Mouse (Mus musculus): ENCODE measurements around the gene Cs.
"Not testable (repeated sequence)": the region's sequence is repeated elsewhere in the genome, so short reads cannot be mapped to it uniquely, and the experiment has no call there.

Gene Cs

DNA sequence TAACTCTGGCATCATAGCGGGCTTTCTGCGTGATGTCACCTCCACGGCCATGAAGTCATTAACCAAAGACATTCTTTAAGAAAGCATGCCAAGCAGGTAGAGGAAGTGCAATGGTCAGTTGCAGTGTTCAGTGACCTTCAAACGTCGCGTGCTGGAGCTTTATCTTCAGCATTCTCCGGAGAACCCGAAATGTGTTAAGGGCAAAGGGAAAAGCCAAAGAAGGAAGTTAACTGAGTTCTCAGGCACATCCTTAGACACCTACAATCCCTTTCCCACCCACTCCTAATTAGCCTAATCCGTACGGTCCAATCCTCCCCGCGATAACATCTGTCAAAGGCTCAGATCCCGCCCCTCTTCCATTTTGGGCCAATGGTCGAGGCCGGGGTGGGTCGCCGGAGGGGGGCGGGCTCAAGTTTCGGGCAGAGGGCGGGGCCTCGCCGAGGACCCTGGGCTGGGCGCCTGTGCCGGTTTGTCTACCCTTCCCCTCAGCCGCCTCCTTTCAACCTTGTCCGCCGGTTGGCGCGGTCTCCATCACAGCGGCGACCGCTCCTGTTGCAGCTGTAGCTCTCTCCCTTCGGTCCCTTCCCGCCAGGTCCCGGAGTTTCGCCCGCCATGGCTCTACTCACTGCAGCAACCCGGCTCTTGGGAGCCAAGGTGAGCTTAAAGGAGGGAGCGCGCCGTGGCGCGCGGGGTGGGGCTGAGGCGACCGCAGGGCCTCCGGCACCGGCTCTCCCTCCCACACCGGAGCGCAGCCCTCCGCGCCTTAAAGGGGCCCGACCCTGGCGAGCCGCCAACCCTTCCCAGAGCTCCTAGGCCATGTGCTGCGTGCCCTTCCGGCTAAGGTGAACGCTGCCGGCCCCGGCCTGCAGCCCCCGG is at the start of gene Cs:
TSS of gene Cs (plus strand) at position 429 of the 876 bp plus-strand sequence.
- peak; percentile 99 for DNase-seq

DNA sequence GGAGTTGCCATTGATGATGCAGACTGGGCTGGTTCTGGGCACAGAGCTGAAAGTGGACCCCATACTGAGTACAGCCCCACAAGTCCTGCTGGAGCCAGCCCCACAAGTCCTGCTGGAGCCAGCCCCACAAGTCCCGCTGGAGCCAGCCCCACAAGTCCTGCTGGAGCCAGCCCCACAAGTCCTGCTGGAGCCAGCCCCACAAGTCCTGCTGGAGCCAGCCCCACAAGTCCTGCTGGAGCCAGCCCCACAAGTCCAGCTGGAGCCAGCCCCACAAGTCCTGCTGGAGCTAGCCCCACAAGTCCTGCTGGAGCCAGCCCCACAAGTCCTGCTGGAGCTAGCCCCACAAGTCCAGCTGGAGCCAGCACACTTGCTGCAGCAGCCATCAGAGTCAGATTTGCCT is 46.9 kb upstream of the Cs start:
- peak; percentile 75 to 76 for DNase-seq

DNA sequence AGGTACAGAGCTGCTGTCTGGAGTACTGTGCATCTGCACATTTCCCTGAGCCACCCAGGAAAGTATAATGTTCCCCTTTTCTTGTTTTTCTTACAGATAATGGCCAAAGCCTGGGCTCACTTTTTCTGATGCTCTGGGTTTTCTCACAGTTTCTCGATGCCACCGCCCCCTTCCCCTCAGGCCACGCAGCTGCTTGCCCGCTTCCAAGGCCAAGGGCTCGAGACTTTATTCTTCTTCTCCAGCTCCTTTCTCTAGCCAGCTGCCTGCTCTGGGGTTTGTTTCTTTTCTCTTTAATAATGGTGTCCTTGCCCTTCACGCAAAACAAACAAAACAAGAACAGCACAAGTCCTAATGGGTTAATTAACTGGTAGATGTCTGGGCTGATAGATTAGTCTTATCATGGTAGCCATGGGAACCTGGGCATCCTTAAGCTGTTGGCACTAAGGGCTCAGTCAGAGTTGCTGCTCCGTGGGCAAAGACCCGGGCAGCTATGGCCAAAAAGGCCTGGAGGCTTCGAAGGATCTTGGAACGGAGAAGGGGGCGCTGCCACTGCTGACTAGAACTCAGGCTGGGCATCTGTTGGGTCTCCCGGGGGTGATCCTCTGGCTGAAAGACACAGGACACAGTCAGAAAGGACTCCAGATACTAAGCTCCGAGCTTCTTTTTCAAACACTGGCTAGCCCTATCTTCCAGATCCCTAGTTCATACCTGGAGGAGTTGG is 41.0 kb upstream of the Cs start:
- peak; percentile 62 to 75 for DNase-seq

DNA sequence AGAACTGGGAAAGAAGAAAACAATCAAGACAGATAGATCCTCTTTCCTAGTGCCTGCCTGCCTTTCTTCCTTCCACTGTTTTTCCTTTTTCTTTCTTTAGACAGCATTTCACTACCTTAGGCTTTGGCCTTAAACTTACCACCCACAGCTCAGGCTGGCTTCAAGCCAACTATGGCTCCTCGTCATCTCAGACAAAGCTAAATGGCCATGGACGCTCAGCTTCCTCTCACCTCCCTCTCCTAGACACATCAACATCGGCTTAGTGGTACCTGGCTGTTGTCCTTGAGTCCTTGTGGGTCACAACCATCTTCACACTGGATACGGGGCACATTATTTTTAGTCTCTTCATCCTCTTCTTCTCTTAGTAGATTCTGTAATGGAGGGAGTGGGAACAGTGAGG is 40.3 kb upstream of the Cs start:
- DNase-seq: peak; percentile 83 to 87

DNA sequence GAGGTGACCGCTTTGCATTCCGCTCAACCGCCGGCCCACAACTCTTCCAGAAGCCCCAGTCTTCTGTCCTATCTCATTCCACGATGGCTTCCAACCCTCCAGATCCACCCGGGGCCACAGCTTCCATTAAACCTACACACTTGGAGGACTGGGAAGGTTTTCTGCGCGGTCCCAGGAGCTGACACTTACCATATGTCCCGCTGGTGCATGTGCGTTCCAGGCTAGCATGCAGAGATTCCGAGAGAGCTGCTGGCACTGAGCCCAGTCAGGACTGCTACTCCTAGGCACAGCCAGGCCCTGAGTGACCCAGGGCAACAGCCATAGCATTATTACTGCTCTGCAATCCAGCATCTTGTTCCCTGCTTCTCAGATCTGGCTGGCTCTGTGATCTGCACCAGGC is 39.9 kb upstream of the Cs start:
- peak; percentile 74 to 75 for DNase-seq

DNA sequence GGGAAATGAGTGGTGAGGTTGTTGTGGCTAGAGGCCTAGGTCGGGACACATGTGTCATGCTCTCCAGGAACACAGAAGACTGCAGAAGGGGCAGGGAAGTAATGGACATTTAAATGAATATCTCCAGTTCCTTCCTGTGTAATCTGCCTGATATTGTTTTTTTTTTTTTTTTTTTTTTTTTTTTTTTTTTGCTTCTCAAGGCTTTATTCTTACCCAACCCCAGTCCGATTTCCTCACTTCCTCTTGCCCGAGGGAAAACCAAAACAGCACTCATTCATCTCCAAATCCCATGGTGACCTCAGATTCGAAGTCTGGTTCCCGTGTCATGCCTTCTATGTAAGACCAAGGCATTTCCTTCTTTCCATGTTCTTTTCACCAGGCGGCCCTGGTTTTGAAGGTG is 39.3 kb upstream of the Cs start:
- peak in 1 of 2 experiments; percentile 7 for DNase-seq

DNA sequence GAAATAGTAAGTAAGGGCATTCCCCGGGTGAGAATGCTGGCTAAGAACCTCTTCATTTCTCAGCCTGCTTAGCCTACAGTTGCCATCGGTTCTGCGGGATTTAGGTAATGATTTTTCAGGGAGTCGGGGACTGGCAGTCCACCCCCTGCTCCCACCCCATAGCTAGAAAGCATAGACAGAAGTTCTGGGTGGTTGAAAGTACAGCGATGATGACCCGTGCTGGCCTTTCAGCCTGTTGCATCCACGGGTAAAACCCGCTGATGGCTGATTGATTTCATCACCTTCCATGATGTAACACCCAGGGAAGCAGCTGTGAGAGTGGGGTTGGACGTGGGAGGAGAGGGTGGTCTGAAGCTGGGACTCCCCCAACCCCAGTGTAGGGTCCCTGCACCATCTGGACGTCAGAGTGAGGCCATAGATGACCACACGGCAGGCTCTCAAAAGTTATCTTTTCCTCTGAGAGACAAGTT is 38.8 kb upstream of the Cs start, which contains the start of gene Il23a:
TSS of gene Il23a (minus strand) at position 51 of the 470 bp plus-strand sequence.
- no peak for DNase-seq

DNA sequence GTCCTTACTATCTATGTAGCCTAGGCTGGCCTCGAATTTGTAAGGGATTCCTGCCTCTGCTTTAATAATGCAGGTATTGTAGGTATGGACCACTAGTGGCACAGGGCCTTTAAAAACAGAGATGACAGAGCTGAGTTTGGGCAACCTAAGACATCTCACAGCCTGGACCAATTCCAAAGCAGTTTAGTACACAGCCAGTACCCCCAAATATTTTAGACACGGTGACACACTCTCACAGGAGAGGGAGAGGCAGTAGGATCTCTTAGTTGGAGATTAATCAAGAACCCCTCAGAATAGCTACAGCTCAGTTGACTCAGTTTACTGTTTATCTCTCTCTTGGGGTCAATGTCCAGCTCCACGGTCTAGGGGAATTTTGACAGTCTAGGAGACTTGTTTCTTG is 35.2 kb upstream of the Cs start:
- peak in 1 of 2 experiments; percentile 42 for DNase-seq

DNA sequence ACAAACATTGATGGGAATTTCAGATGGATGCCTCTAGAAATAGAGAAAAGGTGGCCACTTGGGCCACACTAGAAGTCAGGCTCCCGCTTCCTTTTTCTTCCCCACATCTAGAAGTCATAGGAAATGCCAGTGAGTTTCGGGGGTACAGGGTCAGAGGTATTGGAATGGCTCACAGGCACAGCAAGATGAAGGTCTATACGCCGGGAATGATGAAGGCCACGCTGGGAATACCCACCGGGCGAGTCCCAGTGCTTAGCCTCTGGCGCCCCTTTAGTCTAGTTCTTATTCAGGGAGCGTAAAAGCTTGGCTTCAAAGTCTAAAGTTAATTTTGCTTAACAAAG is 34.8 kb upstream of the Cs start:
- no peak for DNase-seq

DNA sequence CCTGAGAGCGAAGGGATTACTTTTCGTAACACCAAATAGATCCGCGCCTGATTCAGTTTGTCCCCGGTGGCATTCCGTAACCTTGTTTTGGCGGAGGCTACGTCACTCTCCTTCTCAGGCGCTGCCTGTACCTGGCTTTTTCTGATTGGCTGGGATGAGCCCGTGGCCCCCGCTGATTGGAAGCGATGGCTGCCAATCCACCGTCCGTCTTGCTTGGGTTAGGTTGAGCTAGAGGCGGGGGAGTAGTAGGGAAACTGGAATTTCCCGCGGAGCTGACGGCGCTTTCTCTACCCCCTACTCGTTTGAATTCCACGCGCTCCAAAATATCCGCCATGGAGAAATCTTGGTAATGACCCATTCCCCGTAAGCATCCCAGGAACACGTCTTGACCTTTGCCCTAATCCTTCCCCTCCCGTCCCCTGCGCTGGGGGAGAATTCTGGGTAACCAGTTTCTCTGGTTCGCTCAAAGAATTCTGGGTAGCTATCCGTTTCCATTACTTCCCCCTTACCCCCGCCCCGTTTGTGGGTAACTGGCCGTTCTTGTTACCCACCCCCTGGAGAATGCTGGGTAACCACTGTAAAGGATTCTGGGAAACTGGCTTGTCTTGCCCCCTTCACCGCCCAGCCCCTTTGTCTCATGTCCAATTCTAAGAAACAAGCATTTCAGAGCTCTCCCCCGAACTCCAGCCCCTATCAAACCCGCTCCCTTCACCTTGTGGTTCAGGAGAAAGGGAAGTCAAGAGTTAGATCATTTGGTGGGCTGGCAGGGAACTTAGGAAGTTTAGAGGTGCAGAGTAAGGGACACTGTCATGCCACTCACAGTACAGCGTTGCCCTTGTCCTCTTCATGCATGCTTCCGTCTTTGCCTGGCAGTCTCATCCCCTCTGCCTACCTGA is 34.2 kb upstream of the Cs start, which contains the start of gene Pan2:
TSS of gene Pan2 (plus strand) at position 210 of the 896 bp plus-strand sequence.
- DNase-seq: peak; percentile 99 to 100

DNA sequence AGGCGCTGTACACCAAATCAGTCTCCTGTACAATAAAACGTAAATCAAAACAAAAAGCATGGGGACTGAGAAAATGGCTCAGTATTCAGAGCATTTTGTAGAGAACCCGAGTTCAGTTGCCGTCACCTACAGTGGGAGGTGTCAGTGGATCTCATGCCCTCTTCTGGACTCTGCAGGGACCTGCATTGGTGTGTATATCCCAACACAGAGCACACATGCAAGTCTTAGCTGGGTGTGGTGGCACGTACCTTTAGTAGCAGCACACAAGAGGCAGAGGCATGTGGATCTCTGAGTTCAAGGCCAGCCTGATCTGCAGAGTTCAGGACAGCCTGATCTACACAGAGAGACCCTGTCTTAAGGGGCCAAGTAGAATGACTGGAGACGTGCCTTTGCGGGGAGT is 27.9 kb upstream of the Cs start:
- DNase-seq: no peak

DNA sequence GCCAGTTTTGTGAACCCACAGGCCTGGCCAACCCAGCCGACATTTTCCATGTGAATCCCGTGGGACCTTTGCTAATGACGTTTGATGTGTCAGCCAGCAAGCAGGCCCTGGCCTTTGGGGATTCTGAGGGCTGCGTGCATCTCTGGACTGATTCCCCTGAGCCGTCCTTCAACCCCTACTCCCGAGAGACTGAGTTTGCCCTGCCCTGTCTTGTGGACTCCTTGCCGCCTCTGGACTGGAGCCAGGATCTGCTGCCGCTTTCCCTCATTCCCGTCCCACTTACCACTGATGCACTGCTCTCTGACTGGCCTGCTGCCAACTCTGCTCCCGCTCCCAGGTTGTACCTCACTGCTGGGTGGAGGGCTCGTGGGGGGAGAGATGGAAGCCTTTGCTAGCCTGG is 27.4 kb upstream of the Cs start:
- DNase-seq: peak; percentile 77 to 79

DNA sequence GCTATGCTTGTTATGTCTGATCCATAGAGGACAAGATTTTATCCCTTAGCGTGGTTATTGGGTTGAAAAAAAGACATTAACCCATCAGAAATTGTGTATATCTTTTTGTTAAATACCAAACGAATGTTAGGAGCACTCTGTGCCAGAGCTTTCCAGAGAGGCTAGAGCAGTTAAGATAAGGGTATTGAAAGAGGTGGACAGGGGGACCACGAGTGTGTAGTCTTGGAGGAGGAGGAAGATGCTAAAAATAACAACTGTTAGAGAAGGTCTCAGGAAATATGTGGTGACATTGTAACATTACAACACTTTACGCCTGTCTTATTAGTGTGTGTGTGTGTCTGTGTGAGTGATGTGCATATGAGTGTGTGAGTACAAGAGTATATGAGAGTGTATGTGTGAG is 26.6 kb upstream of the Cs start:
- no peak for DNase-seq

DNA sequence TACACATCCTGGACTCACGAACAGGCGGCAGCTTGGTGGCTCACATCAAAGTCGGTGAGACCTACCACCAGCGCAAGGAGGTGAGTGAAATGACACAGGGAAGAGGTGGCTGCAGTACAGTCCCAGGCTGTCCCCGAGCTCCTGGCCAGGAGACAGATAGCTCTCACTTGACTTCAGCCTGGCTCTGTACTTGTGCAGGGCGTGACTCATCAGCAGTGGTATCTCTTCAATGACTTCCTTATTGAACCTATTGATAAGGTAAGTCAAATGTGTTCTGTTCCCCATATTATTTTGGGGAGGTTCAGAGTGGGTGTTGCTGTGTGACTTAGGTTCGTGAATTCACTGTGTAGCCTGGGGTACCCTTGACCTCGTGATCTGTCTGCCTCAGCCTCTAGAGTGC is 22.0 kb upstream of the Cs start:
- DNase-seq: no peak

DNA sequence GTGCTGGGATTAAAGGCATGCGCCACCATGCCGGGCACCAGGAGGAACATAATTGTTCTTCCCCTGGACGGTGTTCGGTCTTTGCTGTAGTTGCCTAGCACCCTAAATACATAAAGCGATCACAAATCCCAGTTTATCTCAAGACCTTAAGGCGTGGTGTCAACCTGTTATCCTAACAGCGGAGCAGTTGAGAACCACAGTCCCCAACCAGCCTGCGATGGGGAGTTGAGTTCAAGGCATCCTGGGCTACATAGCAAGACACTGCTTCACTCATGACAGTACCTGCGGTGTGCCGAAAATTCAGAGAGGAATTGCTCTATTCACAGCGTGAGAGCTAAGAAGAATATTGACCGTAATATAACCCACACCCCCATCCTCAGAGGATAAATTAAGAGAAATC is 15.9 kb upstream of the Cs start:
- no peak for DNase-seq

DNA sequence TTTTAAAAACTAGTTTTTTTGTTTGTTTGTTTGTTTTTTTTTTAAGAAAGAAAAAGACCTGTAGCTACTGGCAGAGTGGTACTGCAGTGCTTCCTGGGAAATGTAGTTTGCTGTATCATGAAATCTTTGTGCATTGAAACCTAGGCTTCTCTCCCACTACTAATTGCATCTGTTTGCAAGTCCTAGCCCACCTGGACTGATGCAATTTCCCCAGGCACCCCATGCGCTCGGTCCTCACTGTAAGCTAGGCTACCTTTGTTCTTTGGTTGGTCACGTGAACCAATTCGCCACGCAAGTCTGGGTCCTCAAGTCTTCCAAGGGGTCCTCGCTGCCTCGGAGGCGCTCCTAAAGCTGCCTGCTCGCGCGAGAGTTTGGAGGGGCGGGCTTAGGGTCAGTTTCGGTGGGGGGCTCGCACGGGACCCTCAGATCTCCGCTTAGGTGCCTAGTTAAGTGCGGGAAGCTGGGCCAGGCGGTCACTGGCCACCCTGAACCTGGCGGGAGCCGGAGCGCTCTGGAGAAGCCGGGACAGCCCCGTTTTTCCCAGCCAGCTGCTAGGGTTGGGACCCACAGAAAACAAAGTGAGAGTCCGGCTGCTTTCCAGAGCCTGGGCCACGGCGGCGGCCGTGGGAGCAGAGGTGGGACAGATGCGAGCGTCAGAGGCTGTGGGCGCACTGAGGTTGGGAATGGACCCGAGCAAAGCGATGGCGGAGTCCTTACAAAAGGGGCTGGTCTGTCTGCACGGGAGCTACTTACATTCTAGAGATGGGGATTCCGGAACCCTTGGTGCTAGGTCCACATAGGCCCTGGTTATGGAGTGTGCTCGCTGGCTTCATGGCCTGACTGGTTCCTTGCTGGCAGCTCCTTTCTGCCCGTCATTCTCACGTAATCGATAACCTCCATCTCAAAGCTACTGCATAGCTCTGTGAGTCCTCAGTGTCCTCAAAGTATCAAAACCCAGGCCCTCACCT is 15.1 kb upstream of the Cs start, which contains the start of gene Cnpy2:
TSS of gene Cnpy2 (plus strand) at position 319 of the 968 bp plus-strand sequence.
- DNase-seq: peak; percentile 93 to 95

DNA sequence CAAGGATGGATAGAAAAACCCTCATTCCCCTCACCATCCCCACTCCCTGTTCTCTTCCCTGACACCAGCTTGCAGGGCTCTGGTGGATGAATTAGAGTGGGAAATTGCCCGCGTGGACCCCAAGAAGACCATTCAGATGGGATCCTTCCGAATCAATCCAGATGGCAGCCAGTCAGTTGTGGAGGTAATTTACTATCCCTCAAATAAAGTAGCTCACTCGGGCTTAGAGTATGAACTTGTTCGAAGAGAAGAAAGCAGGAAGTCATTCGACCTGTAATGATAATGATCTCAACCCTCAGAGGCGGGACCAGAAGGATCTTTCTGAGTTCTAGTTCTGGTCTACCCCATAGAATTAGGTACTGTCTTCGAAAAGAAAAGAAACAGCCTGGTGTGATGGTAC is 14.0 kb upstream of the Cs start:
- no peak for DNase-seq

DNA sequence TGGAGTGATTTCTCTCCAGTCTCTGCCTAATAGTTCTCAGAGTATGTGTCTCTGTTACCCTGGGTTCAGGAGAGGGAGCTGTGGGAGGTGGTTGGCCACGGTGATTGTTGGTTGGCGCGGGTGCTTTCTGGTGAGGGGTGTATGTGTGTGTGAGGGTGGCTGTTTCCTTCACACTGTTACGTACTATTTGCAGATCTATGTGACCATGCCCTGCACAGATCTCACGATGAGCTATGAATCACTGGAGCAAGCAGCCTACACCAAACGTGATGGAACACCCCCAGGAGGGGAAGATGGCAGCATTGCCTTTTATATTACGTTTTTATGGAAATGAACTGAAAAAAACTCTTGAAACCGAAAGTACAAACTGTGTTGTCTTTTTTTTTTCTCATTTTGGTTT is 10.7 kb upstream of the Cs start:
- DNase-seq: no peak

DNA sequence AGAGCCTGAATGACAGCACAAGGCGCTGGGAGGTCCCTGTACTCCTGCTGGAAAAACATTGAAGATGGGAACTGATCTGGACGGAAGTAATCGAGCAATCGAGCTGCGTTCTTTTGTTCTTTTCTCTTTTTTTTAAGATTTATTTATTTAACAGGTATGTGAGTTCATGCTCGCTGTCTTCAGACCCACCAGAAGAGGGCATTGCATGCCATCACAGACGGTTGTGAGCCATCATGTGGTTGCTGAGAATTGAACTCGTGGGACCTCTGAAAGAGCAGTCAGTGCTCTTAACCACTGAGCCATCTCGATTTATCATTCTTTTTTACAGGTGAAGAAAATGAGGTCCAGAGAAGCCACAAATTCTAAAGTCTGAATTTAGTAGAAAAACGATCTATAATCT is 9.9 kb upstream of the Cs start:
- no peak for DNase-seq

DNA sequence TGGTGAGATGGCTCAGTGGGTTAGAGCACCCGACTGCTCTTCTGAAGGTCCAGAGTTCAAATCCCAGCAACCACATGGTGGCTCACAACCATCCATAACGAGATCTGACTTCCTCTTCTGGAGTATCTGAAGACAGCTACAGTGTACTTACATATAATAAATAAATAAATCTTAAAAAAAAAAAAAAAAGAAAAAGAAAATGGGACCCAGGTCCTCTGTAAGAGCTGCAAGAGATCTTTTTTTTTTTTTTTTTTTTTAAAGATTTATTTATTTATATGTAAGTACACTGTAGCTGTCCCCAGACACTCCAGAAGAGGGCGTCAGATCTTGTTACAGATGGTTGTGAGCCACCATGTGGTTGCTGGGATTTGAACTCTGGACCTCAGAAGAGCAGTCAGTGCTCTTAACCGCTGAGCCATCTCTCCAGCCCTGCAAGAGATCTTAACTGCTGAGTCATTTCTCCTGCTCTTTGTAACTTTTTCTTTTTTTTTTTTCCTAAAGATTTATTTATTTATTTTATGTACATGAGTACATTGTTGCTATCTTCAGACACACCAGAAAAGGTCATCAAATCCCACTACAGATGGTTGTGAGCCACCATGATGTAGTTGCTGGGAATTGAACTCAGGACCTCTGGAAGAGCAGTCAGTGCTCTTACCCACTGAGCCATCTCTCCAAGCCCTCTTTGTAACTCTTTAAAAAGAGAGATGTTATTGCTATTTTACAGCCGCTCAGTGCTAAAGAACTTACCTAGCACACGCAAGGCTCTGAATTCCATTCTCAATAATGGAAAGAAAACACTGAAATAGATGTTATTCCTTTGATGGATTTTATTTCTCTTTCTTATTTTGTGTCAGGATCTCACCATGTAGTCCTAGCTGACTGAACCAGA is 4.9 kb upstream of the Cs start:
- DNase-seq: not testable (repeated sequence)
